Mouse (Mus musculus): ENCODE data around the gene Mmd2. TPM values are rescaled to one million over a fixed set of nuclear protein-coding genes. Genes with fewer than 3 reads are reported as not detected.

The Mmd2 gene
- polyA plus RNA-seq, 1 experiment, result not detected

DNA sequence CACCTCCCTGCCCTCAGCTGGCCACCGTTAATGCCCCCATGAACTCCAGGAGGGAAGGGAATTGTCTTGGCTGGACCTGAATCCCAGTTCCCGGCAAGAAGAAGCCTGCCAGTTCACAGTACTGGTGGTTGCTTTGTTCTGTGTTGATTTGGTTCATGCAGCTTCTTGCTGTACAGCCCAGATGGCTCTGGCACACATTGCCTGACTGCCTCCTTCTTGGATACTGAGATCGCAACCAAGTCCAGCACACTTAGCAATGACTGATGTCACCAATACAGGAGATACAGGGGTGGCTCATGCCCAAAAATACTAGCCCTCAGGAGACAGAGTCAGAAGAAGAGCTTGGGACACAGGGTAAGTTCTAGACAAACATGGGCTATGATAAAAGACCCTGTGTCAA is 12.9 kb downstream of the Mmd2 start:
- TF ChIP-seq POLR2A (IDR thresholded peaks at IDR 0.05; ENCODE audit: insufficient read depth, low read depth, low read length) (no peak), CTCF (IDR thresholded peaks at IDR 0.05; ENCODE audit: insufficient read depth, low read depth, low read length) (no peak)
- Histone ChIP-seq H3K4me3 (ENCODE audit: insufficient read depth, low read depth, low read length) (no peak overlapping the region), H3K27ac (ENCODE audit: insufficient read depth, low read depth, low read length) (no peak overlapping the region), H3K4me1 (ENCODE audit: control insufficient read depth, insufficient read depth, low read length) (peaks cover 7% of the 10 kb centered on the region; the same call in 1 of the 2 replicates)
- 39% methylated on average over 3 of the region's 3 CpGs for WGBS

DNA sequence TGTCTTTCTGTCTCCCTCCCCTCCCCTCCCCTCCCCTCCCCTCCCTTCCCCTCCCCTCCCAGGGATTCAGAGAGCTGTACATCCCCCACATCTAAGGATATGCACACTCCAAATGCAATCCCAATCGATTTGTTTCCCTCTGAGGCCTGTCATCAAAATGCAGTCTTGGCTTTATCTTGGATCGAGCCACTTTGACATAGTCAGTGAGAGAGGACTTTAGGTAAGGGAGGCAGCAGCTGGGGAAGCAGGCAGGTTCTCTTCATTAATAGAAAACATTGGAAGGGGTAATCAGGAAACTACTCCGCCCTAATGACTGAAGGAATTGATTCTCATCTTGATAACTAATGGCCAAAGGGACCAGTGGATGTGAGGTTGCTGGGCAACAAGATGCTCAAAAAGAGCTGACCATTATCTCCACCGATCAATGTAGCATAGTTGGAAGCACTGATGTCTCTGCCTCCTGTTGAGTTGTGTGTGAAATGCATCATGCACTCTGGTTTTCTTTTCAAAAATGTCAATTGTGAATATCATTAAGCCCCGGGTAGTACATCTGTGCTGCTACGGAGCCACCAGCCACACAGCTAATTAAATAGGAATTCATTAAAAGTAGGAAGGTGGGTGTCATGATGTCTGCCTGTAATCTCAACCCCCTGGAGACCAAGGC is 17.5 kb downstream of the Mmd2 start:
- WGBS, result 44% methylated on average over 6 of the region's 6 CpGs
- no peak overlapping the region for H3K27ac ChIP-seq (ENCODE audit: insufficient read depth, low read depth, low read length)
- peaks cover 10% of the 10 kb centered on the region; the same call in 1 of the 2 replicates for H3K4me1 ChIP-seq (ENCODE audit: control insufficient read depth, insufficient read depth, low read length)
- no peak overlapping the region for H3K4me3 ChIP-seq (ENCODE audit: insufficient read depth, low read depth, low read length)
- TF ChIP-seq POLR2A (IDR thresholded peaks at IDR 0.05; ENCODE audit: insufficient read depth, low read depth, low read length) (no peak), CTCF (IDR thresholded peaks at IDR 0.05; ENCODE audit: insufficient read depth, low read depth, low read length) (no peak)

DNA sequence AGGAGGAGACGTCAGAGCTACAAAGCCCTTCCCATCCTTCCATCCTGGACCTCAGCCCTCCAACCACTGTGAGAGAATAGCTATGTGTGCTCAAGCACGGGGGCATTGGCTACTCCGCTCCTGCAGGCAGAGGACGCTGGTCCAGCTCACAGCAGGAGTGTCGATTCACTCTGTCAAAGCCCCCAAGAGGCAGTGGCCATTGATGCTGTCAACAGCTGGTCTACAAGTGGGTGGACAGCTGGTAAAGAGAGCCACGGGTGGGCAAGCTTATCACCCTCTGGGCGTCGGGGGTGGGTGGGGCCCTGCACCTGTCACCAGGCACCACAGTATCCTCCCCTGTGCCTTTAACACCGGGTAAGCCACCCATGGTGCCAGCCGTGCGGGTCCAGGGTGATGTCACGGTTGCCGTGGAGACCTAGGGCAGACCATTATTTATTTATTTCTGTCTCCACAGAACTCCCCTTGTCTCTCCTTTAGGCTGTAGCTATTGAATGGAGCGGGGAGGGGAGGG is 24.9 kb downstream of the Mmd2 start:
- Histone ChIP-seq H3K4me1 (ENCODE audit: control insufficient read depth, insufficient read depth, low read length) (peaks cover 14% of the 10 kb centered on the region), H3K4me3 (ENCODE audit: insufficient read depth, low read depth, low read length) (no peak overlapping the region), H3K27ac (ENCODE audit: insufficient read depth, low read depth, low read length) (peak overlapping the region; percentile 55; the same call in 1 of the 2 replicates)
- WGBS, result 15% methylated on average over 14 of the region's 14 CpGs
- no peak for TF ChIP-seq POLR2A (IDR thresholded peaks at IDR 0.05; ENCODE audit: insufficient read depth, low read depth, low read length)
- no peak for TF ChIP-seq CTCF (IDR thresholded peaks at IDR 0.05; ENCODE audit: insufficient read depth, low read depth, low read length)

DNA sequence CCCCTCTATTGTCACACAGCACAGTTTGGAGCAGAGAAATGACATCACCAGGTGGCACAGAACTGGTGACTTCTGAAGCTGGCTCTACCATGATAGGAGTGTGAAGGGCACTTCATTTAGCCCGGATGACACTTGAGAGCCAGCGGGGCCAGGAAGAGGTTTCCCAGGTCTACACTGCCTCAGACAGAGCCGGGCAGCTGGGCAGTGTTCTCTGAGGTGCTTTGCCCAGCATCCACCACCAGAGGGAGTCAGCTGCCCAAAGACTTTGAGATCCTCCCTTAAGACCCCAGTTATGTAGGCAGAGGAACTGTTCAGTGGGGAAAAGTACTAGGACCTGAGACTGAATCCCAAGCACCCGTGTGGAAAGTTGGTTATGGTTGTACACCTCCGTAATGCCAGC is 27.1 kb downstream of the Mmd2 start:
- WGBS, result 8% methylated on average over 5 of the region's 5 CpGs
- no peak overlapping the region for H3K27ac ChIP-seq (ENCODE audit: insufficient read depth, low read depth, low read length)

DNA sequence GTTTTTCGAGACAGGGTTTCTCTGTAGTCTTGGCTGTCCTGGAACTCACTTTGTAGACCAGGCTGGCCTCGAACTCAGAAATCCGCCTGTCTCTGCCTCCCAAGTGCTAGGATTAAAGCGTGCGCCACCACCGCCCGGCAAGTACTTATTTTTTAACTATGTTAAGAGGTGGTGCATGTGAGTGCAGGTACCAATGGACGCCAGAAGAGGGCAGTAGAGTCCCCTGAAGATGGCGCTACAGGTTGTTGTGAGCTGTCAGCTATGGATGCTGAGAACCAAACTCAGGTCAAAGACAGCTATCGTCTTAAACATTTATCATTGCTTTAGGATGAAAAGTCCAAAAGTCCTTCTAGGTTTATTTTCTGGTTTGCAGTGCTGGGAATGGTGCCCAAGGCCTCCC is 30.4 kb downstream of the Mmd2 start:
- 0 out of 2 replicates have a peak, but pooled peaks cover 2% of the 10 kb centered on the region for H3K4me1 ChIP-seq (ENCODE audit: control insufficient read depth, insufficient read depth, low read length)
- no peak for TF ChIP-seq CTCF (IDR thresholded peaks at IDR 0.05; ENCODE audit: insufficient read depth, low read depth, low read length)
- no peak for TF ChIP-seq POLR2A (IDR thresholded peaks at IDR 0.05; ENCODE audit: insufficient read depth, low read depth, low read length)
- no peak overlapping the region for H3K27ac ChIP-seq (ENCODE audit: insufficient read depth, low read depth, low read length)
- no peak overlapping the region for H3K4me3 ChIP-seq (ENCODE audit: insufficient read depth, low read depth, low read length)
- 92% methylated on average over 10 of the region's 10 CpGs for WGBS

More for the DNA sequence above, 27.1 kb downstream of the Mmd2 start:
- TF ChIP-seq CTCF (IDR thresholded peaks at IDR 0.05; ENCODE audit: insufficient read depth, low read depth, low read length) (peak; percentile 74), POLR2A (IDR thresholded peaks at IDR 0.05; ENCODE audit: insufficient read depth, low read depth, low read length) (no peak)
- no peak overlapping the region for H3K4me3 ChIP-seq (ENCODE audit: insufficient read depth, low read depth, low read length)
- peaks cover 12% of the 10 kb centered on the region for H3K4me1 ChIP-seq (ENCODE audit: control insufficient read depth, insufficient read depth, low read length)

DNA sequence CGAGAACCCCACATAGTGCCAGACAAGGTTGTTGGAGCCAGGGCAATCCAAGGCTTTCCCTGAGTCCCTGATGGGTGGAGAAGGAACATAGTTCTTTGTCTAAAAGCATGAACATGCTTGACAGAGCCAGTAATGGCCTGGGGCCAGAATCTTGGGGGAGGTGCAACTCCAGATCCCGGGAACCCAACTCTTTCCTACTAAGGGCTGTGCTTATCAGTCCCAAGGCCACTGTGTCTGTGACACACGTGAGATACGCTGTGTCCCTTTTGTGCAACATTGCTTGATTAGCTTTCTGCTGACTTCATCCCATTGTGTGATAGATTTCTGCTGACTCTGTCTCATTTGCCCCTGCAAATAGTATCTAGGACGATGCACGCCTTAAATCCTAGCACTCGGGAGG is 31.8 kb downstream of the Mmd2 start:
- Histone ChIP-seq H3K4me1 (ENCODE audit: control insufficient read depth, insufficient read depth, low read length) (0 out of 2 replicates have a peak, but pooled peaks cover 2% of the 10 kb centered on the region), H3K27ac (ENCODE audit: insufficient read depth, low read depth, low read length) (no peak overlapping the region), H3K4me3 (ENCODE audit: insufficient read depth, low read depth, low read length) (no peak overlapping the region)
- WGBS, result 71% methylated on average over 7 of the region's 7 CpGs
- TF ChIP-seq POLR2A (IDR thresholded peaks at IDR 0.05; ENCODE audit: insufficient read depth, low read depth, low read length) (no peak), CTCF (IDR thresholded peaks at IDR 0.05; ENCODE audit: insufficient read depth, low read depth, low read length) (no peak)

DNA sequence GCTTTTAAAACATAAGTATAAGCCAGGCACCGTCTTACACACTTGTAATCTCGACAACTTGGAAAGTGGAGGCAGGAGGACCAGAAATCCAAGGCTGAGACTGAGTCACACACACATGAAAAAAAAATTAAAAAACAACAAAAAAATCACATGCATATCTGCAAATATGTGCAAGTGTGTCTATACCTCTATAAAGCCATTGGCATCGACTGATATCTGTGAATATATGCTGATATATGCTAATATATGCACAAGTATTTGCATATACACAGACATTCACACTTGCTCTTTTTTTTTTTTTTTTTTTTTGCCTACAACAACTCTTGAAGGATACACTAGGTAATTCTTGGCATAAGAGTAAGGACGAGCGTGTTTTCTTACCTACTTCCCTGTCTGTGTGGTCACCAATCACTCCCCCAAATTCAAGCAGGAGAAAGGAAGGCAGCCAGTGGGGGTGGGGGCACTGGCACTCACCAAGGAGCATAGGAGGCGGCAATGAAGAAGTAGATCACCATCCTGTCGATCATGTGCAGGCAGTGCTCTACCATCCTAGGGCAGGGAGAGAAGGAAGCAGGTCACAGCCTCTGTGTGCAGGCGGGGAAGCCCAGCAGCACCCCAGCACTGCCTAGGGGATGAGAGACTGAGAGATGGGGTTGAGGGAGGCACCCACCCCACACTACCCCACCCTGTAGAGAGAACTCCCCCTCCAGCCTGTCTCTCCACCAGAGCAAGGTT is 34.1 kb downstream of the Mmd2 start:
- 58% methylated on average over 8 of the region's 8 CpGs for WGBS
- no peaks in the 10 kb centered on the region for H3K4me1 ChIP-seq (ENCODE audit: control insufficient read depth, insufficient read depth, low read length)
- H3K27ac ChIP-seq (ENCODE audit: insufficient read depth, low read depth, low read length), result no peak overlapping the region
- H3K4me3 ChIP-seq (ENCODE audit: insufficient read depth, low read depth, low read length), result no peak overlapping the region
- TF ChIP-seq CTCF (IDR thresholded peaks at IDR 0.05; ENCODE audit: insufficient read depth, low read depth, low read length) (no peak), POLR2A (IDR thresholded peaks at IDR 0.05; ENCODE audit: insufficient read depth, low read depth, low read length) (no peak)

DNA sequence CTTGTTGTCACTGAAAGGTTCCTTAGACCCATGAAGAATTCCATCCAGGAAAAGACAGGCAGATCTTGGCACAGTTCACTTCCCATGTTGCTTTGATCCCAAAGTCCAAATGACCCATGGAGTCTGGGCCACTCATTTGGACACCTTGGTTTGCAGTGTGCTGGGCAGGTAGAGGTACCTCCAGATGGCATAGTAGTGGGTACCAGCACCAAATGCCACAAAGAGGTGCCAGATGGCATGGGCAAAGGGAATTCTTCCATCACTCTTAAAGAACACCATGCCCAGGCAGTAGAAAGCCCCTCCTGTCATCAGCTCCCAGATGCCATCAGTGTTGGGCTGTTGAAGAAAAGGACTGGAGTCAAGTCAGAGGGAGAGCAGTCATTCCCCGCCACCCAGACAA is 44.0 kb downstream of the Mmd2 start:
- H3K4me3 ChIP-seq (ENCODE audit: insufficient read depth, low read depth, low read length), result no peak overlapping the region
- no peak overlapping the region for H3K27ac ChIP-seq (ENCODE audit: insufficient read depth, low read depth, low read length)
- no peaks in the 10 kb centered on the region; the same call in 1 of the 2 replicates for H3K4me1 ChIP-seq (ENCODE audit: control insufficient read depth, insufficient read depth, low read length)
- TF ChIP-seq POLR2A (IDR thresholded peaks at IDR 0.05; ENCODE audit: insufficient read depth, low read depth, low read length), result no peak
- TF ChIP-seq CTCF (IDR thresholded peaks at IDR 0.05; ENCODE audit: insufficient read depth, low read depth, low read length), result no peak
- 97% methylated on average over 1 of the region's 1 CpGs for WGBS

DNA sequence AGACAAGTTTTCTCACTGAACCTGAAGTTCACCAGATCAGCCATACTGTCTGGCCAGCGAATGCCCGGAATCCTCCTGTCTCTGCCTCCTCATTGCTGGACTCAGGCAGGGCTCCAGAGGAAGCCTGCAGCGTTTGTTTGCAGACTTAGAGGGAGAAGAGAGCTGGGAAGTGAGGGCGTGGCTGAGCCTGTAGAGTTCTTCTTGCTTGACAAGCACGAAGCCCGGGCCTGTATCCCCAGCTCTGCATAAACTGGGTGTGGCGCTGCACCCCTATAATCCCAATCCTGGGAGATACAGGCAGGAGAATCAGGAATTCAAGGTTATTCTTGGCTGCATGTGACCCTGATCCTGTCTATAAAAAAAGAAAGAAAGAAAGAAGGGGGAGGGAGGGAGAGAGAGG is 48.3 kb downstream of the Mmd2 start:
- no peaks in the 10 kb centered on the region; the same call in 1 of the 2 replicates for H3K4me1 ChIP-seq (ENCODE audit: control insufficient read depth, insufficient read depth, low read length)
- H3K27ac ChIP-seq (ENCODE audit: insufficient read depth, low read depth, low read length), result no peak overlapping the region
- no peak for TF ChIP-seq POLR2A (IDR thresholded peaks at IDR 0.05; ENCODE audit: insufficient read depth, low read depth, low read length)
- TF ChIP-seq CTCF (IDR thresholded peaks at IDR 0.05; ENCODE audit: insufficient read depth, low read depth, low read length), result no peak
- WGBS, result 51% methylated on average over 7 of the region's 7 CpGs
- no peak overlapping the region for H3K4me3 ChIP-seq (ENCODE audit: insufficient read depth, low read depth, low read length)

Measured in olfactory bulb, adult 2 months (tissue).